In the genomic region with DNA sequence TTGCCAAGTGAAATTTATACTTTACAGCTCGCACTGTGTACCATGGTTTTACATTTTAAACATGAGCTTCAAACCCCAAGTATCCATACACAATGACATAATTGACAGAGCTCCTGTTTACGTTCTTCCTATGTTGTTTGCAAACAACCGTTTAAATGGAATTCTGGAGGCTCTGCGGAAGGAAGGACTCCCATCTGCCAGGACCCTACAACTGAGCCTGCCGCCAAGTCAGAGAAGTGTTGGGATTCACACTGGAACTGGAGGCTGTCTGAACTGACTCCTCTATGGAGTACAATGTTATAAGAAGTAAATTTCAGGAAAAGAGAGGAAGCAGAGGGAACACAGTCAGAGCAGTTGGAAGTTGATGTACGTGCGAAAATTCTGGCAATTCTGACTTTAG, we compare ENCODE assay signal across 22 mouse cellular contexts.
DNase-seq lines count a peak whose midpoint lies in the region; ATAC-seq lines count a peak whose summit lies in the region.
"Had no signal": no experiment of that assay in that cellular context is flagged by ENCODE, and none has a peak within 500 bp of the region (broad histone marks: within the 10 kb centered on the region; RNA-seq: fewer than 3 reads in every experiment).

No protein-coding gene starts in this region.

- H3K27me3 ChIP-seq in forebrain, embryonic 13.5 days: no peaks in the 10 kb centered on the region
- no peaks in the 10 kb centered on the region for H3K27me3 ChIP-seq in forebrain, embryonic 12.5 days
- no peaks in the 10 kb centered on the region for H3K27me3 ChIP-seq in neural tube, embryonic 13.5 days
- H3K27me3 ChIP-seq in intestine, embryonic 15.5 days (replicated peaks): no peaks in the 10 kb centered on the region
- H3K27me3 ChIP-seq: embryonic facial prominence, embryonic 13.5 days; liver, embryonic 12.5 days; megakaryocyte, embryonic 14.5 days; midbrain, embryonic 15.5 days had no signal

- no peaks in the 10 kb centered on the region for H3K9me3 ChIP-seq in forebrain, embryonic 13.5 days (replicated peaks)
- H3K9me3 ChIP-seq in forebrain, embryonic 12.5 days: no peaks in the 10 kb centered on the region
- H3K9me3 ChIP-seq in neural tube, embryonic 13.5 days: no peaks in the 10 kb centered on the region
- H3K9me3 ChIP-seq in intestine, embryonic 15.5 days: no peaks in the 10 kb centered on the region
- H3K9me3 ChIP-seq: embryonic facial prominence, embryonic 13.5 days; liver, embryonic 12.5 days; megakaryocyte, embryonic 14.5 days; midbrain, embryonic 15.5 days had no signal

- ATAC-seq in forebrain, embryonic 13.5 days: peak; percentile 51; the same call in 1 of the 2 replicates
- no peak for ATAC-seq in forebrain, embryonic 12.5 days (ENCODE audit: low FRiP score)
- ATAC-seq in neural tube, embryonic 13.5 days (ENCODE audit: low read depth): no peak
- ATAC-seq in intestine, embryonic 15.5 days: no peak
- ATAC-seq in frontal cortex, adult (ENCODE audit: low TSS enrichment): no peak
- ATAC-seq: liver, embryonic 12.5 days; lung, postnatal 0 days; midbrain, embryonic 15.5 days had no signal

- WGBS in forebrain, embryonic 13.5 days: 55% methylated on average over 7 of the region's 7 CpGs
- WGBS in forebrain, embryonic 12.5 days: 64% methylated on average over 7 of the region's 7 CpGs
- 58% methylated on average over 7 of the region's 7 CpGs for WGBS in neural tube, embryonic 13.5 days
- 53% methylated on average over 7 of the region's 7 CpGs for WGBS in intestine, embryonic 15.5 days

- H3K4me3 ChIP-seq in forebrain, embryonic 13.5 days: no peak overlapping the region
- H3K4me3 ChIP-seq in forebrain, embryonic 12.5 days (replicated peaks): no peak overlapping the region
- no peak overlapping the region for H3K4me3 ChIP-seq in neural tube, embryonic 13.5 days
- H3K4me3 ChIP-seq in intestine, embryonic 15.5 days (replicated peaks): no peak overlapping the region
- H3K4me3 ChIP-seq: embryonic facial prominence, embryonic 13.5 days; layer of hippocampus, adult 2 months; liver, embryonic 12.5 days; megakaryocyte, embryonic 14.5 days; midbrain, embryonic 15.5 days had no signal

- H3K4me2 ChIP-seq in forebrain, embryonic 13.5 days: no peak overlapping the region
- no peak overlapping the region for H3K4me2 ChIP-seq in forebrain, embryonic 12.5 days
- peak overlapping the region; percentile 20; the same call in 1 of the 2 replicates for H3K4me2 ChIP-seq in neural tube, embryonic 13.5 days
- H3K4me2 ChIP-seq in intestine, embryonic 15.5 days (replicated peaks): no peak overlapping the region; the same call in 1 of the 2 replicates
- H3K4me2 ChIP-seq: embryonic facial prominence, embryonic 13.5 days; heart, embryonic 11.5 days; liver, embryonic 12.5 days; midbrain, embryonic 15.5 days had no signal

- H3K27ac ChIP-seq in forebrain, embryonic 13.5 days: no peak overlapping the region
- no peak overlapping the region for H3K27ac ChIP-seq in forebrain, embryonic 12.5 days
- H3K27ac ChIP-seq in neural tube, embryonic 13.5 days (replicated peaks): peak overlapping the region; percentile 73
- H3K27ac ChIP-seq in intestine, embryonic 15.5 days: peak overlapping the region; percentile 40; the same call in 1 of the 2 replicates
- H3K27ac ChIP-seq: embryonic facial prominence, embryonic 13.5 days; kidney, postnatal 0 days; layer of hippocampus, adult 2 months; liver, embryonic 12.5 days; midbrain, embryonic 15.5 days had no signal

- no peak for DNase-seq in neural tube, embryonic 10.5 days (ENCODE audit: extremely low spot score, low spot score)
- no peak for DNase-seq in spleen, postnatal 10 days (ENCODE audit: low spot score in 2 of 2)
- DNase-seq in layer of hippocampus, postnatal 36 days: no peak
- DNase-seq: adrenal gland, adult 2 months; cerebellum, adult 11 months; gastrocnemius, postnatal 14 days; heart, postnatal 14 days; kidney, adult 11 months; thymus, adult 2 months had no signal

- H3K9ac ChIP-seq in forebrain, embryonic 13.5 days: no peak overlapping the region
- H3K9ac ChIP-seq in forebrain, embryonic 12.5 days: no peak overlapping the region
- H3K9ac ChIP-seq in neural tube, embryonic 13.5 days: no peak overlapping the region
- H3K9ac ChIP-seq in intestine, embryonic 15.5 days: no peak overlapping the region
- H3K9ac ChIP-seq: embryonic facial prominence, embryonic 13.5 days; liver, embryonic 12.5 days; midbrain, embryonic 15.5 days had no signal

- H3K36me3 ChIP-seq in forebrain, embryonic 13.5 days (ENCODE audit: poor library complexity, severe bottlenecking): no peaks in the 10 kb centered on the region
- no peaks in the 10 kb centered on the region for H3K36me3 ChIP-seq in forebrain, embryonic 12.5 days (replicated peaks)
- H3K36me3 ChIP-seq in neural tube, embryonic 13.5 days: no peaks in the 10 kb centered on the region
- H3K36me3 ChIP-seq in intestine, embryonic 15.5 days: no peaks in the 10 kb centered on the region
- H3K36me3 ChIP-seq: embryonic facial prominence, embryonic 13.5 days; liver, embryonic 12.5 days; midbrain, embryonic 15.5 days had no signal

- H3K4me1 ChIP-seq in forebrain, embryonic 13.5 days: peaks cover 40% of the 10 kb centered on the region
- H3K4me1 ChIP-seq in forebrain, embryonic 12.5 days: peaks cover 40% of the 10 kb centered on the region
- H3K4me1 ChIP-seq in neural tube, embryonic 13.5 days (replicated peaks): peaks cover 66% of the 10 kb centered on the region
- H3K4me1 ChIP-seq in intestine, embryonic 15.5 days (replicated peaks): peaks cover 3% of the 10 kb centered on the region; the same call in 1 of the 2 replicates
- H3K4me1 ChIP-seq: liver, embryonic 12.5 days; megakaryocyte, embryonic 14.5 days had no signal

Comparison
In these comparisons a context has a peak if more than half of its experiments do, and no peak if none do; other contexts are left out.
1. H3K27ac ChIP-seq: peak in neural tube, embryonic 13.5 days (single experiment) and intestine, embryonic 15.5 days (single experiment); none in forebrain, embryonic 13.5 days (single experiment) and forebrain, embryonic 12.5 days (single experiment).